Mouse (Mus musculus): ENCODE results near the gene Rsg1. TPM values are rescaled to one million over a fixed set of nuclear protein-coding genes. Genes with fewer than 3 reads are reported as not detected.

The Rsg1 gene
- total RNA-seq (2021) = 1 to 10 TPM; 4.3 to 5.1 TPM

DNA sequence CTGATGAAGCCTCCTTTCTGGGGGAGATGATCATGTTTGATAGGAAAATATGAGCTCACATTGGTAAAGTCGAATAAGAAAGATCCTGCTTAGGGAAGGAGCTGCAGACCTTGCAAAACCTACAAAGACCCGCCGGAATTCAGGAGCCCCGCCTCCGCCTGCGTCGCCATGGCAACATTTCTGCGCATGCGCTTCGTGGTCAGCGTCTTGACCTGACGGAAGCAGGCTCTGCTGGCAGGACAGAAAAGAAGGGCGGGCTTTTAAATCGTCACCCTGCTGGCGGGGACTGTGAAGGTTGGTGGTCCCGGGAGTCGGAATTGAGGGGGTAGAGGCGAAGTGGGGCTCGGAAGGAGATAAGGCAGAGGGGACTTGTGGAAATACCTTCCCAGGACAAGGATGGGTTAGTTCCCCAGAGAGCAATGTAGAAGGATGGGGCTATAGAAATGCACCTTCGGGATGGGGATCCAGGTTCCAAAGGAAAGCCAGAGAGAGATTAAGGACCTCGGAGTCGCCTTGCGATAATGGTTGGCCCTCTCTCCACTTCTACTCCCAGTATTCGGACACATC lies at the start of gene Rsg1:
Gene Rsg1 (plus strand): TSS at position 187 of the 567 bp plus-strand sequence.
- intact Hi-C loops (cut with DNase I) = loop anchor here (10.0 kb wide), 1 partner anchor 69 kb away; the partner anchor contains the start of gene Fbxo42
- peak; percentile 98 for DNase-seq

DNA sequence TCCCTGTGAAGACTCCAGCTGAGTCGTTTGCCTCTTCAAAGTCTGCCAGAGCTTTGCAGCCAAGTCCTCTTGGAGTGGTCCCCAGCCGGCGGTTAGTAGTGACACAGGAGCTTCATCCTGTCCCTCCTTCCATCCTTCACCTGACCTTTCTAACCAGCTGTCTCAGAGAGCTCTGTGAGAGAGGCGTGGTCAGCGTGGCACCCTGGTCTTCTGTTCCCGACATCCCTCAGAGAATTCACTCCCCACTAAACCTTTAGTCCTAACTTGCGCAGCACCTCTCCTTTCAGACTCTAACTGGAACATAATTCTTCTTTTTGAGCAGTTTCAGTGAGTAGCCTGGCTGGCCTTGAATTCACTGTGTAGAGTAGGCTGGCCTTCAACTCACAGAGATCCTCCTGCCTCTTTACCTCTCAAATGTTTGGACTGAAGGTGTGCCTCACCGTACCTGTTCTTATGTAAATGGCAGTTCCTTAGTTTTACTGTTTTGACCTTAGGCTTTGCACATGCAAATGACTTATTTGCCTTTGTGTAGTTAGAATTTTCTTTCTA lies 47.9 kb upstream of the Rsg1 start:
- intact Hi-C loops (cut with DNase I) = no loop called here
- DNase-seq = no peak

DNA sequence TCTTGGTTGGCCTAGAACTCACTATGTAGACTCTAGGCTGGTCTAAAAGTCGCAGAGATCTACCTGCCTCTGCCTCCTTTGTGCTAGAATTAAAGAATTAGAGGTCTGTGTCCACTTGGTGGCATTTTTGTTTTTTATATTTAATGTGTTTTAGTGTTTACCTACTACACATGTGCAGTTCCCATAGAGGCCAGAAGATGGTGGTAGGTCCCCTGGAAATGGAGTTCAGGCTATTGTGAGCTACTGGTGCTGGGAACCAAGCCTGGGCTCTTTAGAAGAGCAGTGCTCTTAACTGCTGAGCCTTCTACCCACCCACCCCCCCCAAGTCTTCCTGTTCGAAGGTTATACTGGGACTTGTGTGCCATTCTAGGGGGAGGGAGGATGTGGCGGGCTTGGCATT lies 46.6 kb upstream of the Rsg1 start:
- intact Hi-C loops (cut with DNase I) = no loop called here
- no peak for DNase-seq

DNA sequence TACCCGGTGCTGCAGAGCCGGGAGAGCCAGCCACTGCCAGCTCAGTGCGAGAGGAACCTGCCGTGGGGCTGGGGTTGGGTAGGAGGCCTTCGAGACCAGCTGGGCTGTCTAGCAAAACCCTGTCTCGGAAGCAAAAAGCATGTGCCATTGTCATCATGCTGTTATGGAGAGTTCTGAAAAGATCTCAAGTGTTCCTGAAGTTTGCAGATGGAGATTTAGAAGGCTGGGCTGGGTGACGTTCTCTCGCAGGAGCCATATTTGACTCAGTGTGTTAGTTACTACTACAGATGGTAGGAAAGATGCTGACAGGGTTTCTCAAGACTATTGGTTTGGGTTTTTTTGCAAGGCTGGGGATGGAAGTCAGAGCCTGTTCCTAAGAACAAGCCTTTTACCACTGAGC lies 41.6 kb upstream of the Rsg1 start:
- DNase-seq = no peak
- intact Hi-C loops (cut with DNase I) = no loop called here

DNA sequence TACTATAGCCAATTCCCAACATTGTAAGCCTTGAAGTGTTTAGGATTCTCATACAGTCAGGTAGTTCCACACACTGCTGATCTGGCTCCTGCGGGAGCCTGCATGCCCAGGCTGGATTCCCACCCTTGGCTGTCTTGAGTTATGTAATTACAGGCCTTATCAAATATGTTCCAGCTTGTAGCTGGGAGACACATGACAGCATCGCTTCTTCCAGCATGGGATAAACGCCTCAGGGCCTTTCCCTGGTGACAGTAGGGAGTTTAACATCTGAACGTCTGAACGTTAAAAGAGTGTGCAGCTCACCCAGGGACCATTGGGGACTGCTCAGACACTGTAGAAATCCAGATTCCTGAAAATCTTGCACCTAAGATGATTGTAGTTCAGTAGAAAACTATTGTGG lies 38.0 kb upstream of the Rsg1 start:
- DNase-seq = no peak

DNA sequence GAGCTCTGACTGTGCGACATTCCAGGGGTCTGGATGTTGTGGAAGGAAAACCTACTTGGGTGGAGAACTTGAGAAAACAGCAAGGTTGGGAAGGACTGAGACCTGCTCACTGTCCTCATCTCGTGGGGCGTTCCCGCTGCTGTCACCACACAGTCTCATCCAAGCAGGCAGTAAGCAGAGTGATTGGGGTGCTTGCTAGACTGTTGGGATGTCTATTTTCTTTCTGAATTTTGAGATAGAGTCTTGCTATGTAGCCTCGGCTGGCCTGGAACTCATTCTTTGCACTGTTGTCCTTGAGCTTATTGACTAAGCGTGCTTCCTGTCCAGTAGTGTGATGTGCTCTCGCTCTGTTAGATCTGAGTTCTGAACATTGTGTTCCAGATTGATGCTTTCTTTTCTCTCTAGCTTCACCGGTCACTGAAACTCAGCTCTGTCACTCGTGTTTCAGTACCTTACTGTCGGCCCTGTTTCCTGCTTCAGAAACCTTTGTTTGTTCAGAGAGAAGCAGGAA lies 37.4 kb upstream of the Rsg1 start:
- DNase-seq = no peak
- intact Hi-C loops (cut with DNase I) = no loop called here

More for the DNA sequence above, 38.0 kb upstream of the Rsg1 start:
- intact Hi-C loops (cut with DNase I) = no loop called here

DNA sequence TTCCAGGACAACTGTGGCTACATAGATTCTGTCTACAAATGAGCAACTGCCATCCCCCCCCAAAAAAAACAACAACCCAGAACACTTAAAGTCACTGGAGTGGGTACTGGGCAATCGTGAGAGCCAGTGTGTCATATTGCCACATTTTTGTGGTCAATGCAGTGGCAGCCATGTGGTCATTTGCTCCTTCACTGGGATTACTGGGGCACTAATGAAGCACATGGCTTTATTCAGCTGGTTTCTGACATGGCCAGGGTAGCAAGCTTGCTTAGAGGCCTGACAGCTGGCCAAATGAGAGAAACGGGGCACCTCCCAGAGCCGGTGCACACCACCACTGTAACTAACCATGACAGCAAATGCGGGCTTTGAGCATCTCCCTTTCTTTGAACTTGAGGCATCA lies 35.3 kb upstream of the Rsg1 start:
- DNase-seq = no peak
- intact Hi-C loops (cut with DNase I) = no loop called here

DNA sequence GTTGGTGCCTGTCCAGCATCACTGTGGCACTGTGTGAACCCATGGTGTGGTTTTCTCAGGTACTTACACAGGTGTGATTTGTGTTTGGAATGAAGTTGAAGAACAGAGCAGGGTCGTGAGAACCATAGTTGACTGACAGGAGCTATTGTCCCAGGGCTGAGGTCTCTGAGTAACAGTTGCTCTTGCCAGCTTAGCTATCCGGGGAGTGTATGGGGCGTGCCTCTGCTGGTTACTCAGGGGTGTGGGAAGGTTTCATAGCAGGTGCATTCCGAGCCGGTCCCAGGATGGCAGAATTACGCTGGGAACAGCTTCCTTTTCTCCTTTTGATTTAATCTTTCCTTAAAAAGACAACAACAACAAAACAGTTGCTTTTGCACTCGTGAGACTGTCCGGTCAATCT lies 32.9 kb upstream of the Rsg1 start:
- DNase-seq = no peak
- intact Hi-C loops (cut with DNase I) = no loop called here

DNA sequence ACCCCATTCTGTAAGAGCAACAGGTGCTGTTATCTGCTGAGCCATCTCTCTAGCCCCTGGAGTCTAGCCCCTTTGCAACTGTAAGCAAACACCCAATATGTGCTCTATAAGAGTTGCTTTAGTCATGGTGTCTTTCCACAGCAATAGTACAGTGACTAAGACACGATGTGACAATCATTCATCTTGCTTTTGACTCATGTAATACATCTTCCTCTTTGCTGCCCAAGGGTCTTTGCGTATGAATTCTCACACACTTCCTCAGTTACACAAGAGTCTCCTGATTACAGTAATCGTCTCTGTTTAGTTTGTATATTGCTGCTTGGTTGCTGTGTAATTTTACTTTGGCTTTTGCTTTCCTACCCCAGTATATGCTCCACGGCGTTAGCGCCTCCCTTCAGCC lies 31.8 kb upstream of the Rsg1 start:
- intact Hi-C loops (cut with DNase I) = no loop called here
- DNase-seq = no peak

DNA sequence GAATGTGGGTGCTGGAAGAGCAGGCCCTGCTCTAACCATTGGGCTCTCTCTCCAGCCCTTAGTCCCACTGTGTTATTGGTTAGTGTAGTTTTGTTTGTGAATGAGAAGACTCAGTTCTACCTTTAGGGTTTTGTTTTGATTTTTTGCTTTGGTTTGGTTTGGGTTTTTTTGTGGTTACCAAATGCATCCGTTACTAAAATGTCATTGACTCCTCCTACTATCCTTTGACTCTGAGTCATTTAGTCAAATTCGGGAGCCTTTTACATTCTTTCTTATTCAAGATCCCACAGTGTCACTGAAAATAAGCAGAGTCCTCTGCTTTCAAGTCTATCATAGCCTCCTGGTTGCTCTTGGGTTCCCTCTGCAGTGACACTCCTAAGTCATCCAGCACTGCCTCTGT lies 29.8 kb upstream of the Rsg1 start:
- no peak for DNase-seq
- intact Hi-C loops (cut with DNase I) = no loop called here

DNA sequence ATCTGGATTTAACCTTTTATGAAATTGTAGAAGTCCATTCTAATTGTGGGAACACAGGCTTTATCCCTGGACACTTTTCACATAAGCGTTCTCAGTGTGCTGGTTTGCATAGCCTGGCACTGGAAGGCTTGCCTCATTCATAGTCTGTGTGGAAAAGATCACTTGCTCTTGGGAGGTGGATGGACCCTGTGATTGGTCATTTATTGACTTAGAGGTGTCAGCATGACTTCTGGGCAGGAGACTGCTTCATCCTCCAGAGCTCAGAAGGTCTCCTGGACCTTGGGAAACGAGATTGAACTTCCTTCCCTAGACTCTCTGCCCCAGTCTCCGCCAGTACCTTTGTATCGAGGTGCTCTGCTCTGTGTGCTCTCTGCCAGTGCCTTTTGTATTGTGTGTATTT lies 29.3 kb upstream of the Rsg1 start:
- intact Hi-C loops (cut with DNase I) = no loop called here
- no peak for DNase-seq

DNA sequence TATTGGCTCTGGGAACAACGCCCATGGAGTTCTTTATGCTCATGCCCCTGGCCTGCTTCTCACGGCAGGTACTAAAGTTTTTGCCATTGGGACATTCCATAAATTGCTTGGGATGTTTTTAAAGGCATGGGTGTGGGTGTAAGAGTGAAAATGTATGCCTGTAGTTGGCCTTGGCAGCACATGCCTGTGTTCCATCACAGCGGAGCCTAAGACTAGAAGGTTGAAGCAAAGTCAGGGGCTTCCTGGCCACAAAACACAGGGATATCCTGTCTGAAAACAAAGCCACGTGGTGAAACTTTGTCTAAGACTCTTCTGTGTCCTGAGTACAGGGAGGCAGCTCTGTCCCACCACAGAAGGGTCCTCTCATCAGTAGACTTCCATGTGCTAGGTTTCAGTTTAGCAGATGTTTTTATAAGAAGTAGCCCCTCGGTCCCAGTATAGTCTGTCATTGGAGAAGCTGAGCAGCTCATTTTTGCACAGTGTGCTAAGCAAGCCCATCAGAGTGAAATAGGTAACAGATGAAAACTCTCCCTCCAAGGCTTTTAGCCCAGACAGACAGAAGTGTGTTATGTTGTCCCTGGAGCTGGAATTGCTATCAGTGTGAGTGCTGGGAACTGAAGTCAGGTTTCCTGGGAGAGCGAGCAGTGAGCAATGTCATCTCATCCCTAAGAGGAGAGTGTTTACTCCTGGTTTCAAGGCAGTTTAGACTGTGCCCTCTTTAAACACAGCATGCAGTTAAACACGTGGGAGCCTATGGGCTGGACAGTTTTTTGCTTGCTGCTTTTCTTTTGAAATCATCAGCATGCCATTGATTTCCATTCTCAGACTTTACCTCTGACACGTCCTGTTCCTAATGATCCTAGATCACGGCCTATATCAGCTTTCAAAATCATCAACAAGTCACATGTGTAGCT lies 26.6 kb upstream of the Rsg1 start:
- intact Hi-C loops (cut with DNase I) = no loop called here
- DNase-seq = no peak

DNA sequence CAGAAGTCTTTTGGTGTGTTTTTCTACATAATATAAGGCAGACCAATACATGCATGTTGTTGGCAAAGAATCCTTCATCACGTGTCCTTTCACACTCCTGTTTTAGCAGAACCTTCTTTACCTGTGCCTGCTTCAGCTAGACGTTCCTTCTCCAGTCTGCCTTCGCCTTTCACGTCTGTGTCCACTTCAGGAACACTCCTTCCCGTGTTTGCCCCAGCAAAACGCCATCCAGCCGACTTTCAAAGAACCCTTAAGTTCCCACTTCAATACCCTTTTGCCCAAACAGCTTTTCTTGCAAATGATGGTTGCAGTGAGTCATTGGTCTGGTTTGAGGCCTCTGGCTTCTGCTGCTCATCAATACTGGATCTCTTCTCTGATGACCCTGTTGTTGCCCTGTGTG lies 22.5 kb upstream of the Rsg1 start:
- intact Hi-C loops (cut with DNase I) = no loop called here
- DNase-seq = no peak

DNA sequence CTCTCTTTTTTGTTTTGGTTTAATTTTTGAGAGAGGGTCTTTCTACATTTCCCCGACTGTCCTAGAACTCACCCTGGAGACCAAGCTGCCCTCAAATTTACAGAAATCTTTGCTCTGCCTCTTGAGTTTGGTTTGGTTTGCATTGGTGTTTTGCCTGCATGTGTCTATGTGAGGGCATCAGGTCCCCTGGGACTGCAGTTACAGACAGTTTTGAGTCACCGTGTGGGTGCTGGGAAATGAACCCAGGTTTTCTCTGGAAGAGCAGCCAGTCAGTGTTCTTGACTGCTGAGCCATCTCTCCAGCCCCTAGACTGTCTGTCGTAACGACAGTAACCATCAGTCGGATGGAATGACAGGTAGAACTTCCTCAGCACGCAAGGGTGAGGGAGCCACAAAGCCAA lies 19.2 kb upstream of the Rsg1 start:
- intact Hi-C loops (cut with DNase I) = no loop called here
- DNase-seq = no peak

DNA sequence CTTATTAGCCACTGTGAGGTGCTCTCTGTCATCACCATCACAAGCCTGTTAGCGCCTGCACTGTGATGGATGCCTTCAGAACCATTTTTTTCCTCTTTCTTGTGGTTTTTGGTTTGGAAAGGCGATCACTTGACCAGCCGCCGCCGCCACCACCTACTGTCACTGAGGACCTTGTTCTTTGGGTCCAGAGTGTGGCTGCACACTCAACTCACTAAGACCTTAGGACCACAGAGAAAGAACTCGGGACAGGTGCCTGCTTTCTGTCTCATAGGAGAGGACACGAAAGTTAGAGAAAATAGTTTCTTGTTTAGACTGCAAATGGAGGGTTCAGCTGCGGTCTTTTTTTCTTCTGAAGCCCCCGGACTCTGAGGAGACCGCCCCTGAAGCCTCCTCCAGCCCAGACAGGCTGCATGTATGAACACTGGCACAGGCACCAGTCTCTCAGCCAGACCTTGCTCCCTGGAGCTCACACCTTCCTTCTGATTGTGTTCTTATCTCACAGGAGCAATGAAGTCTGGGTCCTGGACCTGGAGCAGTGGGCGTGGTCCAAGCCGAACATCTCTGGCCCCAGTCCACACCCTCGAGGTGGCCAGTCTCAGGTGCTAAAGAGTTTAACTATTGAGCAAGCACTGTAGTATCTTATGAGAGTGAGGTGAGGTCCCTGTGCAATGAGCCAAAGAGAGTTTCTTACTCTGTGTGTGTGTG lies 16.6 kb upstream of the Rsg1 start:
- DNase-seq = no peak
- intact Hi-C loops (cut with DNase I) = no loop called here

DNA sequence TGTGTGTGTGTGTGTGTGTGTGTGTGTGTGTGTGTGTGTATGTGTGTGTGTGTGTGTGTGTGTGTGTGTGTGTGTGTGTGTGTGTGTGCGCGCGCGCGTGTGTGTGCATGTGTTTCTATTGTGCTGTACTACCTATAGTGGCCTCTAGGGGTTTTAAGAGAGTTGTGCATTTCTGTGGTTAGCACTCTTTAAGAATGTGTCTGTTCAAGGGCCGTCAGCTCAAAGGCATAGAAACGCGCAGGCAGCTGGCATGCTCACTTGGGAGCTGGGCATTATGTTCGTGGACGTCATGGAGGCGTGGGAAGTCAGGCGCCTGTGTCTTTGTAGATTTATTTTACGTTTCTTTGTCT lies 16.1 kb upstream of the Rsg1 start:
- intact Hi-C loops (cut with DNase I) = no loop called here
- DNase-seq = no peak

DNA sequence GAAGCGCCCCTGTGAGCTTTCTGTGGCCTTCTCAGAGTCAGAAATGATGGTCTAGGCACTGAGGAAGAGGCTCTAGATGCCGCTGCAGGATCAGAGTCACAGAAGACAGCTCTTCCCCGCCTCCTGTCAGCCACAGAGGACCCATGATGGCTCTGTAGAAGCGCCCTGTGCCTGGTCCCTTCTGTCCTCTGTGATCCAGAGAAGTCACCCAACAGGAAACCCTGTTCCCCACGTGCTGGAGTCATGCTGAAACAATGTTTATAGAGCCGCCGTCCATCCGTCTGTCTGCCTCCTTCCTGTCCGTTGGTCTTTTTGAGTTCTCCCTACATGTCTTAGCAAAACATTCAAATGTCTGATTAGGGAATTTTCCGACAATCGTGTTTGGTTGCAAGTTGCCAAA lies 12.8 kb upstream of the Rsg1 start:
- intact Hi-C loops (cut with DNase I) = no loop called here
- DNase-seq = no peak

DNA sequence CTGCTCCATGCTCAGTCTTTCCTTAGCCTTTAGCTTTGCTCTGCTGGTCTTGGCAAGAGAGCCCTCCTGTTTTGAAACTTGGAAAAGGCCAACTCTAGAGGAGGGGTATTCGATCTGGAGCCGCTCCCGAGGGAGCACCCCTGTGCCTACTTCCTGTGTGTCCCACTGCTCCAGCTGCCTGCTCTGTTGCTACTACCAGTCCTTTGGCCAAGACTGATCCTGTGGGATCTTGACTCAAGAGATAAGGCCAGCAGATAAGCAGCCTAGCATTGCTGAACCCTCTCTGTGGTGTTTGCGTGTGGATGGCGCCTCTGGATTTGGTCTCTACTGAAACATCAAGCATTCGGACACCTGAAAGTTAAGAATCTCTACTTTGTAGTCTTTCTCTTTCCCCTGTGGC lies 11.6 kb upstream of the Rsg1 start:
- DNase-seq = no peak
- intact Hi-C loops (cut with DNase I) = no loop called here

DNA sequence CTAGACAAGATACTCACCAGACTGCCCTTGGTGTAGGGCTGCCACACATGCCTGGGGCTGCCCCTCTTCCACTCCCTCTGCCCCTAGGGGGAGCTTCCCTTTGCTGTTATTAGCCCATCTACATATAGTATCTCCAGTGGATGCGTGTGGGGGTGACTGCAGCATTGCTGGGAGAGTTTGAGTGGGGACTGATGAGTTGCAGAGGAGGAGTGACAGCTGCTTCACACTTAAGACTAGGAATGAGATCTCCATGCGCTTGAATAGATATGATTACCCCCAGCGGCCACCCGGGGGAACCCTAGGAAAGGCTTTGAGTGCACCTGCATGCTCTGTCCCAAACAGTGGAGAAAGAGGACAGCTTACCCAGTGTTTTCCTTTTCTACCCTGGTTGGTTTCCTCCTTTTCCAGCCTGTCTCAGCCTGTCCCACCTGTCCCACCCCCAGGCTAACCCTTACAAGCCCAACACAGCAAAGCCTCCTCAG lies 9.1 kb upstream of the Rsg1 start:
- intact Hi-C loops (cut with DNase I) = no loop called here
- peak; percentile 24 for DNase-seq

DNA sequence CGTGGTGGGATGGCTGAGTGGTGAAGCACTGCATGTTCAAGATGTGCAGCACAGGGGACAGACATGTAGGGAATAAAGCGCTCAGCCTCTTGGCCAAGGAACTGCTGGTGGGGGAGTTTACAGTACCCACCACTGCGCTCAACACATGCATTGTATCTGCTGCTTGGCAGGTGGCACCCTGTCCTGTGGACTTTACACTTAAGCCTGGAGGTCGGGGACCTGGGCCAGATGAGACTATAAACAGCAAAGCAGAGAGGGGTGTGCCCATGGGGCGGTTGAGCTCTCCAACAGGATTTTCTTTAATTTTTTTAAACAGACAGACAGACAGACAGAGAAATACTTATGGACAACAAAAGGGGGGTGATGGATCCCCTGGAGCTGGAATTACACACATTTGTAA lies 6.7 kb upstream of the Rsg1 start:
- intact Hi-C loops (cut with DNase I) = no loop called here
- DNase-seq = no peak

DNA sequence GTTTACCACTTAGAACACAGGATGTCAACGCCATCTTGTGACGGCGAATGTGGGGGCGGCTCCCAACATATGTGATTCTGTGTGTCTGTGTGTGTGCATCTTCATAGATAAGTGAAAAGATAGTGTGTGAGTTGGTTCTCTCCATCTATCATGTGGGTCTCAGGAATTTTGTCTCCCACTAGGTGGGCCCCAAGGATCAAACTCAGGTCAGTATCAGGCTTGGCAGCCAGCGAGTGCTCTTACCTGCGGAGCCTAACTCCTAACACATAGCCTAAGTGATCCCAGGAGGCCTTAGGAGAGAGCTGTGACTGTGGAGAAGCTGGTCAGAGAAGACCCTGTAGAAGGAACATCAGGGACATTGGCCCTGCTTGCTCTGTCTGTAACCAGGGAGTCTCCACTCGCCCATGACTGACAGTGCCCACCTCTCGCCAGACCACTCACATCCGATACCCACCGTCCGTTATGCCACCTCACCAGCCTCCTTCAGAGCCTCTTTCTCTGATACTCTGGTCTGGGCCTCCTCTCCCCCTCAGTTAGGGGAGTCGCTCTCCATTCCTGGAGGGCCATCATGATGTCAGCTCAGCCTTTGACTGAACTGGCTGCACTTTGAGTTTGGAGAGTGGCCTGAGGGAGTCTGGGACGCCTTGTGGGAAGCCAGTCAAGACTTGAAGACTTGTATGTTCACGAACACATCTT lies 3.1 kb upstream of the Rsg1 start:
- DNase-seq = no peak
- intact Hi-C loops (cut with DNase I) = loop anchor here (10.0 kb wide), 1 partner anchor 66 kb away; the partner anchor contains the start of gene Fbxo42

All from left cerebral cortex, postnatal 4 days (tissue).